In the genomic region with DNA sequence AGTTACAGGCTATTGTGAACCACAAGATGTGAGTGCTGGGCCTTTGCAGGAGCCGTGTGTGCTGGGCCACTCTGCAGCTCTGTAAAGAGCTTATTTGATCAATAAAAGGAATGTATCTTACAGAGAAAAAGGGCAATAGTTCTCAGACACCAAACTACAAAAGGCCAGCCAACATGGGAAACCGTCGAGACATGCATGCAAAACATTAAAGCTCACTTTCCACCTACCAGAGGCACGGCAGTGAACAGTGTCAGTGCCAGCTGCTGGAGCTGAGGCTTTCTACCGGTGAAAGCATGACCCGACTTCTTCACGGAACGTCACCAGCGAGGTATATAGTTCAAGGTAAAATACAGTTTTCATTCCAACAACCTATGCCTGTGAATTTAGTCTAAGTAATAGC, we compare ENCODE assay signal across 27 mouse cellular contexts.
DNase-seq lines count a peak whose midpoint lies in the region; ATAC-seq lines count a peak whose summit lies in the region.
"Had no signal": no experiment of that assay in that cellular context is flagged by ENCODE, and none has a peak within 500 bp of the region (broad histone marks: within the 10 kb centered on the region; RNA-seq: fewer than 3 reads in every experiment).

No protein-coding gene starts in this region.

- no peak overlapping the region for H3K4me3 ChIP-seq in forebrain, embryonic 11.5 days (ENCODE audit: low read depth, low read length)
- no peak overlapping the region for H3K4me3 ChIP-seq in forebrain, embryonic 16.5 days (replicated peaks; ENCODE audit: low read length)
- H3K4me3 ChIP-seq: embryonic facial prominence, embryonic 12.5 days; embryonic facial prominence, embryonic 15.5 days; forebrain, embryonic 12.5 days; forebrain, embryonic 15.5 days; heart, embryonic 12.5 days; heart, embryonic 15.5 days; hindbrain, embryonic 10.5 days; hindbrain, embryonic 13.5 days had no signal

- ATAC-seq in forebrain, embryonic 11.5 days (replicated peaks; ENCODE audit: low FRiP score), result no peak
- ATAC-seq in forebrain, embryonic 16.5 days, result no peak
- ATAC-seq in activated CD4-positive, CD25-positive, alpha-beta regulatory T cell, adult 4 months, result peak; percentile 23
- ATAC-seq: forebrain, embryonic 15.5 days; hindbrain, embryonic 16.5 days; intestine, embryonic 16.5 days; Patski had no signal

- H3K9me3 ChIP-seq in forebrain, embryonic 11.5 days (ENCODE audit: control insufficient read depth, low read length), result no peaks in the 10 kb centered on the region
- no peaks in the 10 kb centered on the region for H3K9me3 ChIP-seq in forebrain, embryonic 16.5 days (ENCODE audit: control insufficient read depth, low read length)
- H3K9me3 ChIP-seq: embryonic facial prominence, embryonic 12.5 days; embryonic facial prominence, embryonic 15.5 days; forebrain, embryonic 12.5 days; forebrain, embryonic 15.5 days; heart, embryonic 12.5 days; heart, embryonic 15.5 days; hindbrain, embryonic 10.5 days; hindbrain, embryonic 13.5 days had no signal

- H3K4me1 ChIP-seq in forebrain, embryonic 11.5 days (replicated peaks; ENCODE audit: control insufficient read depth, insufficient read depth, low read length), result no peaks in the 10 kb centered on the region
- H3K4me1 ChIP-seq in forebrain, embryonic 16.5 days (replicated peaks; ENCODE audit: control insufficient read depth, insufficient read depth, low read length), result peaks cover 5% of the 10 kb centered on the region; the same call in 1 of the 2 replicates
- H3K4me1 ChIP-seq: forebrain, embryonic 12.5 days had no signal

- no peaks in the 10 kb centered on the region for H3K27me3 ChIP-seq in forebrain, embryonic 11.5 days (ENCODE audit: control insufficient read depth, insufficient read depth, low read length)
- no peaks in the 10 kb centered on the region for H3K27me3 ChIP-seq in forebrain, embryonic 16.5 days (replicated peaks; ENCODE audit: control insufficient read depth, insufficient read depth, low read length)
- H3K27me3 ChIP-seq: embryonic facial prominence, embryonic 12.5 days; embryonic facial prominence, embryonic 15.5 days; forebrain, embryonic 12.5 days; forebrain, embryonic 15.5 days; heart, embryonic 12.5 days; heart, embryonic 15.5 days; hindbrain, embryonic 13.5 days; Patski had no signal

- DNase-seq in forebrain, embryonic 11.5 days (ENCODE audit: low spot score), result peak; percentile 39
- peak; percentile 39 for DNase-seq in CD4-positive helper T cell, adult 2 months (ENCODE audit: low read depth, low spot score)
- DNase-seq in naive thymus-derived CD4-positive, alpha-beta T cell, adult 2 months (ENCODE audit: low read depth), result peak; percentile 63
- no peak for DNase-seq in MN1 (ENCODE audit: low spot score)
- no peak for DNase-seq in cerebellum, postnatal 14 days
- DNase-seq: adrenal gland, adult 2 months; adrenal gland, postnatal 25 days; cerebellum, adult 18-20 months; cerebellum, adult 9-10 months; cerebellum, postnatal 25 days; gastrocnemius, postnatal 10 days; gastrocnemius, postnatal 36 days; heart, postnatal 10 days; heart, postnatal 36 days had no signal

- no peaks in the 10 kb centered on the region for H3K36me3 ChIP-seq in forebrain, embryonic 11.5 days (ENCODE audit: control insufficient read depth, insufficient read depth, low read length)
- no peaks in the 10 kb centered on the region for H3K36me3 ChIP-seq in forebrain, embryonic 16.5 days (ENCODE audit: control insufficient read depth, insufficient read depth)
- H3K36me3 ChIP-seq: embryonic facial prominence, embryonic 12.5 days; embryonic facial prominence, embryonic 15.5 days; forebrain, embryonic 12.5 days; forebrain, embryonic 15.5 days; heart, embryonic 12.5 days; heart, embryonic 15.5 days; hindbrain, embryonic 10.5 days; hindbrain, embryonic 13.5 days had no signal

- no peak overlapping the region for H3K27ac ChIP-seq in forebrain, embryonic 11.5 days (ENCODE audit: low read depth, low read length)
- H3K27ac ChIP-seq in forebrain, embryonic 16.5 days (ENCODE audit: low read length), result no peak overlapping the region
- H3K27ac ChIP-seq: embryonic facial prominence, embryonic 12.5 days; embryonic facial prominence, embryonic 15.5 days; forebrain, embryonic 12.5 days; forebrain, embryonic 15.5 days; heart, embryonic 15.5 days; hindbrain, embryonic 10.5 days; hindbrain, embryonic 13.5 days had no signal

- H3K9ac ChIP-seq in forebrain, embryonic 11.5 days (ENCODE audit: low read length), result no peak overlapping the region
- no peak overlapping the region for H3K9ac ChIP-seq in forebrain, embryonic 16.5 days (replicated peaks; ENCODE audit: low read depth, low read length)
- H3K9ac ChIP-seq: embryonic facial prominence, embryonic 12.5 days; embryonic facial prominence, embryonic 15.5 days; forebrain, embryonic 12.5 days; forebrain, embryonic 15.5 days; heart, embryonic 12.5 days; heart, embryonic 15.5 days; hindbrain, embryonic 13.5 days had no signal

- H3K4me2 ChIP-seq in forebrain, embryonic 11.5 days (ENCODE audit: low read depth, low read length, severe bottlenecking), result no peak overlapping the region
- no peak overlapping the region for H3K4me2 ChIP-seq in forebrain, embryonic 16.5 days (ENCODE audit: low read length)
- H3K4me2 ChIP-seq: embryonic facial prominence, embryonic 12.5 days; embryonic facial prominence, embryonic 15.5 days; forebrain, embryonic 12.5 days; forebrain, embryonic 15.5 days; heart, embryonic 12.5 days; heart, embryonic 15.5 days; hindbrain, embryonic 13.5 days had no signal

- WGBS in forebrain, embryonic 11.5 days, result 89% methylated on average over 9 of the region's 9 CpGs
- 84% methylated on average over 9 of the region's 9 CpGs for WGBS in forebrain, embryonic 16.5 days

Comparison
In these comparisons a context has a peak if more than half of its experiments do, and no peak if none do; other contexts are left out.
1. DNase-seq: peak in forebrain, embryonic 11.5 days (single experiment), CD4-positive helper T cell, adult 2 months (single experiment) and naive thymus-derived CD4-positive, alpha-beta T cell, adult 2 months (single experiment); none in MN1 (single experiment) and cerebellum, postnatal 14 days (0 of 2).